Mouse (Mus musculus) neural tube, embryonic 12.5 days (tissue): ENCODE measurements at regions not wholly inside any gene's neighbourhood (a gene's known extent, or its start where the extent isn't known, plus 50 kb on each side); places are given as distances from the start of the nearest gene placed in this dataset.

Source experiments
- ATAC-seq: fragments of 200-750 bp; cut with Nextera tagmentation; 2 replicates; pipeline ENCODE4 v1.8.0; 2017; ENCODE audit warnings: low read depth, mild to moderate bottlenecking, moderate TSS enrichment, moderate library complexity; ENCODE audit not compliant: low FRiP score
- H3K27ac ChIP-seq: fragments of 300-500 bp; sonication (generic); 2 replicates; pipeline ENCODE4 v1.5.1; 2016
- H3K27me3 ChIP-seq: fragments of 300-500 bp; sonication (generic); replicated peaks from 2 replicates; pipeline ENCODE4 v1.6.1; 2016; ENCODE audit warnings: mild to moderate bottlenecking
- H3K36me3 ChIP-seq: fragments of 300-500 bp; sonication (generic); 2 replicates; pipeline ENCODE4 v1.6.1; 2016; ENCODE audit warnings: mild to moderate bottlenecking
- H3K4me1 ChIP-seq: fragments of 300-500 bp; sonication (generic); 2 replicates; pipeline ENCODE4 v1.6.1; 2016
- H3K4me2 ChIP-seq: fragments of 300-500 bp; sonication (generic); replicated peaks from 2 replicates; pipeline ENCODE4 v1.6.1; 2016; ENCODE audit warnings: mild to moderate bottlenecking
- H3K4me3 ChIP-seq: fragments of 300-500 bp; sonication (generic); 2 replicates; pipeline ENCODE4 v1.5.1; 2016
- H3K9ac ChIP-seq: fragments of 300-500 bp; sonication (generic); 2 replicates; pipeline ENCODE4 v1.6.1; 2016; ENCODE audit warnings: mild to moderate bottlenecking
- H3K9me3 ChIP-seq: fragments of 300-500 bp; sonication (generic); 2 replicates; pipeline ENCODE4 v1.6.1; 2016; ENCODE audit warnings: mild to moderate bottlenecking
- WGBS: fragments of 180-500 bp; shearing (Covaris S2); methylation state at CpG from one replicate; pipeline ENCODE4 v1.1.7; 2016; 5-methylcytosine and 5-hydroxymethylcytosine counted together

- no peak overlapping the region for H3K27ac ChIP-seq
- H3K9me3 ChIP-seq, result no peaks in the 10 kb centered on the region
- no peaks in the 10 kb centered on the region for H3K36me3 ChIP-seq
- no peak overlapping the region for H3K4me3 ChIP-seq
- H3K4me2 ChIP-seq, result no peak overlapping the region
- H3K27me3 ChIP-seq, result no peaks in the 10 kb centered on the region
- H3K9ac ChIP-seq, result no peak overlapping the region
- no peak for ATAC-seq
- H3K4me1 ChIP-seq, result no peaks in the 10 kb centered on the region
- 76% methylated on average over 4 of the region's 4 CpGs for WGBS
Observed at GRCm38 (mm10) chr10:87432306-87432705, 61.2 kb downstream of the Ascl1 start.

DNA sequence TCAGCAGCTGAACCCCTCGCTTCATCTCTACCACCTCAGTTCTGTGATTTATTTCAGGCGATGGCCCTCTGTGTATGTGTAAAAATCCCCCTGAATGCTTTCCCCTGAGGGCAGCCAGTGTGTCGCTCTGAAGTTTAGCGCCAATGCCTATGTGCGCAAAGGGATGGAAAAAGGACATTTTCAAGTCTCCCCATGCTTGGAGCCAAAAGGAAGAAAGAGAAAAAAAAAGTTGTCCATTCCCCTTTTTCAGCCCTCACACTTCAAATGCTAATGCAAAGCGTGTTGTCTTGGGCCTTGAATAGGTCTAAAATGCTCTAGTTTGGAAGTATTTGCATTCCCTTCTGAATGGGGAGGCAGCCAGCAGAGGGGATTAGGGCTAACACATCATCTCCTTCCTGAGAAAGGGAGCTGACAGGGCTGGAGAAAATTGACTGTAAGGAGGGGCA, 73.5 kb downstream of the Ascl1 start:
- no peaks in the 10 kb centered on the region for H3K36me3 ChIP-seq
- H3K9ac ChIP-seq, result no peak overlapping the region
- ATAC-seq, result peak; percentile 74
- H3K27ac ChIP-seq, result no peak overlapping the region
- WGBS, result 6% methylated on average over 6 of the region's 6 CpGs
- peaks cover 20% of the 10 kb centered on the region for H3K4me1 ChIP-seq
- no peak overlapping the region for H3K4me3 ChIP-seq
- no peaks in the 10 kb centered on the region for H3K9me3 ChIP-seq
- H3K27me3 ChIP-seq, result no peaks in the 10 kb centered on the region
- peak overlapping the region; percentile 33 for H3K4me2 ChIP-seq

DNA sequence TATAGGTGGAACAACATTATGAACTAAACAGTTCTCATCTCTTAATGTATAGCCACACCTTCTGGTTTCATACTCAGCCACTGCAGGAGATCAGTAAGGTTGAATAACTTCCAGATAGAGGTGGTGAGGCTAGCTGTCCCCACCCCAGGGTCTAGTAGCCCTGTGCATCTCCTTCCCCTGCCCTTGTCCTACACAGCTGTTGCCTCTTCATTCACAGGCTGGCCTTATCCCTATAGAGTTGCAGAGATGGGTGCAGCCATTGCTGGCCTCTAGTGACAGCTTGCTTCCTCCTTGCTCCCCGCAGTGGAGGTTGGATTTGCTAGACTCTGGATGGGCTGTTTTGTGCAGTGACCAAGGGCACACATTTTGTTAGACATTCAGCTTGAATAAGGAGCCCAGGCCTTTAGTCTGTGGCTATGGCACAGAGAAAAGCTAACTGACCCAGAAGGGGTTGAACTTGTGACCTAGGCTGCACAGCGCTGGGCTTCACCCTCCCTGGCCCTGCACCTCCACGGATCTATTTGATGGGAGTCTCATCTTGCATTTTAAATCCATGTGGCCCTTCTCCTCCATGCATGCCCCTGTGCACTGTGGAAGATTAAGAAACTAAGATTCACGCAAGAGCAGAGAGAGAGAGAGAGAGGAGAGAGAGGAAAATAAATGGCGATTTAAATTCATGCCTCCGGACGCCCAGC, 74.1 kb downstream of the Ascl1 start:
- H3K27me3 ChIP-seq, result no peaks in the 10 kb centered on the region
- H3K36me3 ChIP-seq, result no peaks in the 10 kb centered on the region
- ATAC-seq, result peak; percentile 59
- H3K4me3 ChIP-seq, result no peak overlapping the region
- WGBS, result 10% methylated on average over 7 of the region's 7 CpGs
- peak overlapping the region; percentile 33 for H3K4me2 ChIP-seq
- no peaks in the 10 kb centered on the region for H3K9me3 ChIP-seq
- peaks cover 20% of the 10 kb centered on the region for H3K4me1 ChIP-seq
- peak overlapping the region; percentile 16; the same call in 1 of the 2 replicates for H3K27ac ChIP-seq
- H3K9ac ChIP-seq, result no peak overlapping the region

- Histone ChIP-seq H3K27me3 (no peaks in the 10 kb centered on the region), H3K9ac (no peak overlapping the region), H3K4me3 (no peak overlapping the region), H3K4me2 (no peak overlapping the region), H3K4me1 (no peaks in the 10 kb centered on the region), H3K36me3 (no peaks in the 10 kb centered on the region), H3K27ac (no peak overlapping the region), H3K9me3 (no peaks in the 10 kb centered on the region)
- WGBS, result 62% methylated on average over 15 of the region's 15 CpGs
- ATAC-seq, result no peak
Observed at GRCm38 (mm10) chr10:87394296-87394921, 99.1 kb downstream of the Ascl1 start.

GRCm38 (mm10) chr10:87389148-87389547, 104.3 kb downstream of the Ascl1 start:
- H3K4me3 ChIP-seq, result no peak overlapping the region
- H3K27ac ChIP-seq, result no peak overlapping the region
- no peaks in the 10 kb centered on the region for H3K27me3 ChIP-seq
- no peaks in the 10 kb centered on the region for H3K36me3 ChIP-seq
- H3K4me2 ChIP-seq, result no peak overlapping the region
- H3K9me3 ChIP-seq, result no peaks in the 10 kb centered on the region
- no peak overlapping the region for H3K9ac ChIP-seq
- no peaks in the 10 kb centered on the region for H3K4me1 ChIP-seq
- no peak for ATAC-seq
- WGBS, result 68% methylated on average over 2 of the region's 2 CpGs

DNA sequence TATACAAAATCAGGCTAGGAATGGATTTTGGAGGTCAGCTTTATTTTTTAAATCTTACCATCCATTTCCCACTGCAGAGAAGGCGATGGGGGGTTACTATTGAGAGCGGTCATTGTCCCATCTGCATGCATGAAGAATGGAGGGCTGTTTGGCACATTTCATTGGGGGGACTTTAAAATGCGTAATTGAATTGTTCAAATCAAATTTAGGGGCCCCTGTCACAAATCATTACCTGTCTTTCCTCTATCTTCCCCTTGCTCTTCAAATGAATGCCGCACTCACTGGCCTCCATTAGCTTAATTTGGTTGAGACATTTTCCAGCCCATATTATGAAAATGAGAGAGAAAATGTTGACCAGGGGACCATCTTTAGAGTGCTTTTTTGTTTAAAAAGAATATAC, 108.2 kb downstream of the Ascl1 start:
- Histone ChIP-seq H3K9ac (no peak overlapping the region), H3K27me3 (no peaks in the 10 kb centered on the region), H3K36me3 (no peaks in the 10 kb centered on the region), H3K4me2 (no peak overlapping the region), H3K27ac (no peak overlapping the region), H3K4me1 (no peaks in the 10 kb centered on the region), H3K4me3 (no peak overlapping the region), H3K9me3 (no peaks in the 10 kb centered on the region)
- WGBS, result 91% methylated on average over 4 of the region's 4 CpGs
- no peak for ATAC-seq

DNA sequence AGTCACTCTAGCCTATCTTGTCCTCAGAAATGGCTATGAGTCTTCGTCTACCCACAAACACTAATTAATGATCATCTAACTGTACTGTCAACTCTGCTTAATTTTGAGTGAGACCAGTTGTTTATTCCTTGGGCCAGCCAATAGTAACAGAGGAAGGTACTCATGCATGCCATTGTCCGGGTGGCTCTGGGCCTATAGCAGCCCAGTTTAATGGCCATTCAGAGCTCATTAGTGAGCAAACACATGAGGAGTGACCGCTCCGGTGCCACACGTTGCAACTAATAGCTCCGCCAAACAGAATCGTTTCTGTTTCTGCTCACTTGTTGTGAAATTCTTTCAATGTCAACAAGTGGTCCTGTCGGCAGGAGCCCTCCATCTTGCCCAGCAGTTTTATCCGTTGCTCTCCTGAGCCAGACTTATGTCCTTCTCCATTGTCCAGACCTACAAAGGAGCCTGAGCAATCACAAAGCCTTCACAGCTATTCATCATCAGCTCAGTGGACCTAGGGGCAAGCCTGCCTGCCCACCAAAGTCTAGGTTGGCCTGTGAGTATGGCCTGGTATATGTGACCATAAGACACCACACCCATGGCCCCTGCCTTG, 108.8 kb downstream of the Ascl1 start:
- 46% methylated on average over 9 of the region's 9 CpGs for WGBS
- Histone ChIP-seq H3K4me3 (no peak overlapping the region), H3K36me3 (no peaks in the 10 kb centered on the region), H3K9me3 (no peaks in the 10 kb centered on the region), H3K27ac (no peak overlapping the region), H3K4me2 (no peak overlapping the region), H3K9ac (no peak overlapping the region), H3K27me3 (no peaks in the 10 kb centered on the region), H3K4me1 (no peaks in the 10 kb centered on the region)
- no peak for ATAC-seq

DNA sequence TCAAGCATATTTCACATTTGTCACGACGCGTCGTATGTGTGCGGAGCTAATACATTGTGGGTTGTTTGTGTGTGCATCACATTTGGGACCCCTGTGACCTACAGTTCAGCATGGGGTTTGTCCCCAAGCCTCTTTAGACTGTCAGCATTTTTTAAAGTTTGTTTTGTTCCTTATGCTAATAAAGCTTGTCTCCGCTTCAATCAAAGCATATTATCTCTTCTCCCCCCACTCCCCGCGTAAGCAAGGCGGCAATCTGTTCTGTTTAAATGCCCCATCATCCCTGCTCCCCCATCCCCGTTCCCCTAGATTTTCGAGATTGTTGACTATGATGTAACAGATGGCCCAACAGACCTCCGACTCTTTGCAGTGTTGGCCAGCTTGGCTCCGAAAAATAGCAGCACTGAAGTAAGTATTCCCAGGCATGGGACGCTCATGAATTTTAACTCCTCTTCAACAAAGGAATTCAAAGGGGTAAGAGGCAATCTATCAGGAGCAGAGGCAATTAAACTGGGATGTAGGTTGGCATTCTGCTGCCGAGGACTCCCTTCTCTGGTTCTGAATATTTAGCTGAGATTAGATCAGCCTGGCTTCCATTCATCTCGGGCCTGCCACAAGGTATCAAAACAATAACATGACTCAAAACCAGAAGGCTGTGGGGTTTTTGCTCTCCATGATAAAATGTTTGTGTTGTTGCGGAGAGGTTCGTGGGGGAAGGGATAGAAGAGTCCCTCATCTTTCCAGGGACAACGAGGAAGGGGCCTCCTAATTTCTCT, 141.9 kb downstream of the Ascl1 start:
- 23% methylated on average over 19 of the region's 19 CpGs for WGBS
- peak overlapping the region; percentile 26; the same call in 1 of the 2 replicates for H3K27ac ChIP-seq
- no peaks in the 10 kb centered on the region for H3K36me3 ChIP-seq
- no peaks in the 10 kb centered on the region for H3K27me3 ChIP-seq
- no peak overlapping the region for H3K9ac ChIP-seq
- H3K4me1 ChIP-seq, result peaks cover 17% of the 10 kb centered on the region
- peak; percentile 89 for ATAC-seq
- 0 out of 2 replicates have a peak overlapping the region, but pooled peaks have one; percentile 2 for H3K4me3 ChIP-seq
- H3K4me2 ChIP-seq, result peak overlapping the region; percentile 54
- no peaks in the 10 kb centered on the region; the same call in 1 of the 2 replicates for H3K9me3 ChIP-seq

DNA sequence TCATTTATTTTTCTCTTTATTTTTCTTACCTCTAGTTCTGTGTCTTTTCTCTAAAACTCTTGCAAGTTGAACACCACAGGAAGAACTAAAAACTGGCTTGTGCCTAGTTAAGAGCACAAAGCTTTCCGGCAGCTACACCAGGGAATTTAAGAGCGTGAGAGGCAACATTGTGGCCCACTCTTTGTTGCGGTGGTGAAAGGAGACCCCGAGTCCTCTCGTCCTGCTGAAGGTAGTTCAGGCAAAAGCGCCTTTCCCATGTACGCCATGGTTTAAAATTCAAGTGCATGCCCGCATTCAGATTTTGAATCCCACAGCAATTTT, 142.4 kb downstream of the Ascl1 start:
- H3K27ac ChIP-seq, result peak overlapping the region; percentile 26; the same call in 1 of the 2 replicates
- no peaks in the 10 kb centered on the region; the same call in 1 of the 2 replicates for H3K9me3 ChIP-seq
- peaks cover 17% of the 10 kb centered on the region for H3K4me1 ChIP-seq
- WGBS, result 31% methylated on average over 8 of the region's 8 CpGs
- peak overlapping the region; percentile 54 for H3K4me2 ChIP-seq
- ATAC-seq, result peak; percentile 55
- H3K27me3 ChIP-seq, result no peaks in the 10 kb centered on the region
- no peak overlapping the region for H3K9ac ChIP-seq
- H3K36me3 ChIP-seq, result no peaks in the 10 kb centered on the region
- 0 out of 2 replicates have a peak overlapping the region, but pooled peaks have one; percentile 2 for H3K4me3 ChIP-seq

- WGBS, result 91% methylated on average over 3 of the region's 3 CpGs
Observed at GRCm38 (mm10) chr10:87335176-87335575, 158.3 kb downstream of the Ascl1 start.

DNA sequence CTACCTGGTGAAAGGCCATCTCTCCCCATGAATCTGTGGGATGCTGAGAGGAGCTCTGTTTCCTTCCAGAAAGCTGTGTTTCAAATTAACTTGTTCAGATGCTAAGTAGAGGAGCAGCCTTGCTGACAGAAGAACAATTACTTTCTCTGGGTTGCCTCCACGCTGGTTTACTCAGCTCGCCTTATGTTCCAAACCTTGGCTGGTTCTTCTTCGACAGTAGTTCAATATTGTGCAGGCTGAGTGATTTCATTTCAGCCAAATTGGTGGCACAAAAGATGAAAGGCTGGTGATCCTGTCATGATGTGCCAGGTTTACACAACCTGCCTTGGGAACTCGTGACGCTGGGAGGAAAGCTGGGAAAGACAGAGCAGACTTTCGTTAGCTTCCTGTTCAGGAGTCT, 160.1 kb downstream of the Ascl1 start:
- H3K4me2 ChIP-seq, result no peak overlapping the region
- H3K27ac ChIP-seq, result no peak overlapping the region
- H3K9me3 ChIP-seq, result peaks cover 9% of the 10 kb centered on the region
- no peaks in the 10 kb centered on the region for H3K4me1 ChIP-seq
- H3K4me3 ChIP-seq, result no peak overlapping the region
- H3K27me3 ChIP-seq, result no peaks in the 10 kb centered on the region
- no peak overlapping the region for H3K9ac ChIP-seq
- H3K36me3 ChIP-seq, result no peaks in the 10 kb centered on the region
- ATAC-seq, result no peak
- 58% methylated on average over 6 of the region's 6 CpGs for WGBS

More at GRCm38 (mm10) chr10:87335176-87335575, 158.3 kb downstream of the Ascl1 start:
- no peak overlapping the region for H3K4me3 ChIP-seq
- H3K36me3 ChIP-seq, result no peaks in the 10 kb centered on the region
- no peak for ATAC-seq
- no peaks in the 10 kb centered on the region for H3K27me3 ChIP-seq
- H3K9ac ChIP-seq, result no peak overlapping the region
- no peaks in the 10 kb centered on the region for H3K4me1 ChIP-seq
- no peak overlapping the region for H3K27ac ChIP-seq
- H3K9me3 ChIP-seq, result peaks cover 9% of the 10 kb centered on the region
- H3K4me2 ChIP-seq, result no peak overlapping the region

- Histone ChIP-seq H3K4me3 (no peak overlapping the region), H3K27me3 (no peaks in the 10 kb centered on the region), H3K27ac (no peak overlapping the region), H3K36me3 (no peaks in the 10 kb centered on the region), H3K9ac (no peak overlapping the region), H3K4me2 (no peak overlapping the region), H3K9me3 (no peaks in the 10 kb centered on the region), H3K4me1 (peaks cover 3% of the 10 kb centered on the region; the same call in 1 of the 2 replicates)
- WGBS, result 94% methylated on average over 2 of the region's 2 CpGs
- ATAC-seq, result no peak
Observed at GRCm38 (mm10) chr10:87329471-87329870, 164.0 kb downstream of the Ascl1 start.
